Mouse (Mus musculus) lung, adult 2 months (tissue): Measurements from ENCODE around the gene Cchcr1. TPM values are rescaled to one million over a fixed set of nuclear protein-coding genes. Genes with fewer than 3 reads are reported as not detected.
"Not testable (repeated sequence)": the region's sequence is repeated elsewhere in the genome, so short reads cannot be mapped to it uniquely, and the experiment has no call there.

Experiments used
- DNase-seq: peaks from one replicate; pipeline ENCODE4 v3.0.0; 2022
- H3K4me1 ChIP-seq: fragments of 200-500 bp; 2 replicates; pipeline ENCODE4 v1.6.1; 2011; ENCODE audit warnings: low read length; ENCODE audit not compliant: control insufficient read depth, insufficient read depth
- H3K4me3 ChIP-seq: fragments of 200-500 bp; replicated peaks from 2 replicates; pipeline ENCODE3; 2011; ENCODE audit warnings: low read depth, mild to moderate bottlenecking, control low read depth, low read length; ENCODE audit errors: extremely low read depth
- CTCF ChIP-seq: fragments of 200-500 bp; IDR thresholded peaks from 2 replicates; pipeline ENCODE4 v1.5.1; 2011; ENCODE audit warnings: mild to moderate bottlenecking, low read length, control low read depth; ENCODE audit not compliant: insufficient read depth
- POLR2A ChIP-seq: fragments of 200-500 bp; IDR thresholded peaks from 2 replicates; pipeline ENCODE4 v1.6.1; 2011; ENCODE audit warnings: low read depth, mild to moderate bottlenecking, control low read depth, low read length, borderline replicate concordance; ENCODE audit errors: extremely low read depth
- WGBS: fragments of 180-500 bp; shearing (Covaris S2); methylation state at CpG from one replicate; pipeline ENCODE4 v1.1.7; 2018; 5-methylcytosine and 5-hydroxymethylcytosine counted together
- polyA plus RNA-seq: library from polyadenylated mRNA; depleted of rRNA; stranded (reverse); fragments of >200 nt; gene quantifications from 2 replicates; pipeline ENCODE4 v1.2.3, GENCODE M21; 2012

Cchcr1 gene
- polyA plus RNA-seq, 1 experiment: 8.4 TPM

- DNase-seq: no peak
- TF ChIP-seq CTCF: no peak
- no peak for TF ChIP-seq POLR2A
- 65% methylated on average over 5 of the region's 5 CpGs for WGBS
- Histone ChIP-seq H3K4me3 (no peak overlapping the region), H3K4me1 (no peaks in the 10 kb centered on the region)
Observed at GRCm38 (mm10) chr17:35502762-35503161, 14.1 kb upstream of the Cchcr1 start.

DNA sequence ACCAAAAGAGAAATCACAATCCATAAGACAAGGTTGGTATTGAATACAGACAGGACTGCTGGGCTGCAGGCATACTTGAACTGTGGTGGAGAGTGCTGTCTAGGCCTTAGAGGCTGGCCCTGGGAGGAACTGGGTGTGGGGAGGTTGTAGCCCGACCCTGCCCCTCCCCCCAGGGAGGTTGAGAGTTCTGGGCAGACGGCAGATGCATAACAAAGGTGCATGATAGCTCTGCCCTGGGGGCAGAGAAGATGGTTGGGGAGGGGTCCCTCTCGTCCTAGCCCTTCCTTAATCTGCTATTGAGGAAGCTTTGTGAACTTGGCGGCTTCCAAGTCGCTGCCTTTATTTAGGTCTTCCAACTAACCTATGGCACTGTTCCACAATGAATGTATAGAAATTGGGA lies 13.1 kb upstream of the Cchcr1 start:
- TF ChIP-seq CTCF: no peak
- no peak for TF ChIP-seq POLR2A
- DNase-seq: no peak
- no peaks in the 10 kb centered on the region for H3K4me1 ChIP-seq
- H3K4me3 ChIP-seq: no peak overlapping the region
- 45% methylated on average over 5 of the region's 5 CpGs for WGBS

- H3K4me1 ChIP-seq: no peaks in the 10 kb centered on the region
- WGBS: 46% methylated on average over 8 of the region's 8 CpGs
- DNase-seq: no peak
- no peak overlapping the region for H3K4me3 ChIP-seq
- TF ChIP-seq CTCF: no peak
- TF ChIP-seq POLR2A: no peak
Observed at GRCm38 (mm10) chr17:35504628-35505481, 12.0 kb upstream of the Cchcr1 start.

- no peak for TF ChIP-seq POLR2A
- no peak for TF ChIP-seq CTCF
- WGBS: 62% methylated on average over 13 of the region's 13 CpGs
- no peak within 1 kb of the TSS for H3K4me3 ChIP-seq
- DNase-seq: no peak
- H3K4me1 ChIP-seq: no peaks in the 10 kb centered on the region
Observed at GRCm38 (mm10) chr17:35505776-35506175, 11.1 kb upstream of the Cchcr1 start, which contains the start of gene Pou5f1. TSS of gene Pou5f1 (plus strand) at chr17:35506018.

- WGBS: 31% methylated on average over 10 of the region's 10 CpGs
- no peaks in the 10 kb centered on the region for H3K4me1 ChIP-seq
- DNase-seq: no peak
- TF ChIP-seq POLR2A (no peak), CTCF (no peak)
- no peak overlapping the region for H3K4me3 ChIP-seq
Observed at GRCm38 (mm10) chr17:35506881-35507280, 10.0 kb upstream of the Cchcr1 start.

DNA sequence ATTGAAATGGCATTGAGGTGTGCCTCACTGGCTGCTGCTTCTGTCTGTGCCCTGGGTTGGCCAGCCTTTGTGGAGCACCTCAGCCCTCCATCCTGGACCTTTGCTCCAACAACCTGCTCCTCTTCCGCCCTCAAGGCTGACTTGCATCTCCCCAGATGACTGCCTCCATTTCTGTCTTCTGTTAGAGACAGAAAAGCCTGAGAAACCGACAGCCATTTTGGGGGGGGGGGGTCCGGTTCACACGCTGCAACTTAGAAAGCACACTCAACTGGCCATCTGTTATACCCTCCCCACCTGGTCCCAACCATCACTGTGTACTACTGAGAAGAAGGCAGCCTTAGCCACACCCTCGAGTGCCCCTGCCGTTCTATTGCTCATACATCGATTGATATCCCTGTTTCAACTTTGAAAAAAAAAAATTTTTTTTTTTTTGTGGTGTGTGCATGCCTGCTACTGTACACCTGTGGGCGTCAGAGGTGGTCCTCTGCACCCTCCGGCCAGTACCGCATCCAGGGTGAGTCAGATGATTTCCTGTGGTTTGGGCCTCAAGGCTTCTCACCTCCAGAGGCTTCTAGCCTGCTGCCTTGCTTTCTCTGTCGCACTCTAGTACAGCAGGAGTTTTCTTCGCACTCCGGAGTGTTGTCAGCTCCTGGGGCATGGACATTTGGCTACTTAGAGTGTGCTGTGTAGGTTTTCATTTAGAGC lies 9.2 kb upstream of the Cchcr1 start:
- no peaks in the 10 kb centered on the region for H3K4me1 ChIP-seq
- TF ChIP-seq POLR2A (no peak), CTCF (no peak)
- 36% methylated on average over 13 of the region's 13 CpGs for WGBS
- no peak for DNase-seq
- no peak overlapping the region for H3K4me3 ChIP-seq

GRCm38 (mm10) chr17:35508279-35508678 lies 8.6 kb upstream of the Cchcr1 start:
- not testable (repeated sequence) for H3K4me1 ChIP-seq, H3K4me3 ChIP-seq, DNase-seq
- WGBS: 76% methylated on average over 5 of the region's 5 CpGs

GRCm38 (mm10) chr17:35509284-35509683 lies 7.6 kb upstream of the Cchcr1 start:
- H3K4me3 ChIP-seq: no peak overlapping the region
- no peaks in the 10 kb centered on the region for H3K4me1 ChIP-seq
- TF ChIP-seq CTCF (peak; percentile 49), POLR2A (no peak)
- 11% methylated on average over 8 of the region's 8 CpGs for WGBS
- DNase-seq: peak; percentile 18

- WGBS: 87% methylated on average over 7 of the region's 7 CpGs
- H3K4me3 ChIP-seq: no peak overlapping the region
- no peak for TF ChIP-seq POLR2A
- no peak for TF ChIP-seq CTCF
Observed at GRCm38 (mm10) chr17:35512916-35513626, 3.8 kb upstream of the Cchcr1 start.

More at GRCm38 (mm10) chr17:35512916-35513626, 3.8 kb upstream of the Cchcr1 start:
- no peak for DNase-seq
- no peaks in the 10 kb centered on the region for H3K4me1 ChIP-seq
